Mouse (Mus musculus): ENCODE measurements around the gene Grhl3. TPM values are rescaled to one million over a fixed set of nuclear protein-coding genes. Genes with fewer than 3 reads are reported as not detected.

Gene Grhl3
- polyA plus RNA-seq, 1 experiment from 2014 or later: 4.6 TPM

DNA sequence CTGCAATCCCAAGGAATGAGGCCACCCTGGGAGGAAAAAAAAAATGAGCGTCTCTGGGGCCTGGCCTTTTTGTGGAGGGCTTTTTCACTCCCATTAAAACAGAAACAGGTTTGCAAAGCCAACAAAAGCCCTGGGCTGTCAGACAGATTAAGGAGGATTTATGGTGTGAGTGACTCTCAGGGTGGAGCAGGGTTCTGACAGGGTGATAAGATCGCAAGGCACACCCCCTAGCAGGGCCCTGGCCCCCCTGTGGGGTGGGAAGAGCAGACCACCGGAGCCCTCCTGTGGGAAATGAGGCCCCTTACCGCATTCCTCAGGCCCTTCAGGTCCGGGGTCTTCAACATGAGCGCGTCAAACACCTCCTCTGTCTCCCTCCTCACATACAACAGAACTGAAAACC is 25.3 kb downstream of the Grhl3 start:
- no peak for TF ChIP-seq CTCF (IDR thresholded peaks at IDR 0.05; ENCODE audit: low read depth)
- DNase-seq (ENCODE audit: low spot score): no peak
- Histone ChIP-seq H3K27me3 (ENCODE audit: insufficient read depth, low read length) (no peaks in the 10 kb centered on the region), H3K9ac (ENCODE audit: low read depth, low read length) (no peak overlapping the region), H3K27ac (peak overlapping the region; percentile 22; the same call in 1 of the 2 replicates), H3K36me3 (ENCODE audit: insufficient read depth, low read length) (no peaks in the 10 kb centered on the region), H3K4me2 (ENCODE audit: low read length) (no peak overlapping the region), H3K4me1 (replicated peaks; ENCODE audit: insufficient read depth, low read length) (peaks cover 31% of the 10 kb centered on the region), H3K4me3 (replicated peaks; ENCODE audit: low read depth, low read length) (no peak overlapping the region), H3K9me3 (replicated peaks; ENCODE audit: low read length) (no peaks in the 10 kb centered on the region)
- no peak for ATAC-seq (replicated peaks; ENCODE audit: low FRiP score, low read depth)
- WGBS: 27% methylated on average over 7 of the region's 7 CpGs

DNA sequence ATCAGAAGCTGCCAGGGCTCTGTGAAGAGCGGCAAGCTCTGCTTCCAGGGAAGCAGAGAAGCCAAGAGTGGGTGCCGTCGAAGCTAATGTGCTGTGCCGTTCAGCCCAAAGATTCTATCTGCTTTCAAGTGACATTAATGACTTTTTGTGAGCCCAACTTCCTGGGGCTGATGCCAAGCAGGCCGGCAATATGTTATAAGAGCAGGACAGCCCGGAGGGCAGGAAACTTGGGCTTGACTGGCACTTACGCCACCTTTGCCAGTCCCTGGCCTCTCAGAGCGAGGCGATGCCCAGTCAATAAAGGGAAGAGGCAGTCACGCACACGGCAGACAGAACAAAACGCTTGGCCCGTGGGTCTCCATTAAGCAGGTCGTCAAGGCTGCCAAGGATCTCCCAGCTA is 25.9 kb downstream of the Grhl3 start:
- 0 out of 2 replicates have a peak overlapping the region, but pooled peaks have one; percentile 22 for H3K27ac ChIP-seq
- DNase-seq (ENCODE audit: low spot score) (no peak), ATAC-seq (replicated peaks; ENCODE audit: low FRiP score, low read depth) (no peak; the same call in 1 of the 2 replicates)
- H3K4me1 ChIP-seq (replicated peaks; ENCODE audit: insufficient read depth, low read length): peaks cover 31% of the 10 kb centered on the region
- no peak overlapping the region for H3K4me3 ChIP-seq (replicated peaks; ENCODE audit: low read depth, low read length)
- H3K36me3 ChIP-seq (ENCODE audit: insufficient read depth, low read length): no peaks in the 10 kb centered on the region
- no peak overlapping the region for H3K9ac ChIP-seq (ENCODE audit: low read depth, low read length)
- no peaks in the 10 kb centered on the region for H3K9me3 ChIP-seq (replicated peaks; ENCODE audit: low read length)
- H3K27me3 ChIP-seq (ENCODE audit: insufficient read depth, low read length): no peaks in the 10 kb centered on the region
- no peak overlapping the region for H3K4me2 ChIP-seq (ENCODE audit: low read length)
- WGBS: 35% methylated on average over 14 of the region's 14 CpGs
- no peak for TF ChIP-seq CTCF (IDR thresholded peaks at IDR 0.05; ENCODE audit: low read depth)

DNA sequence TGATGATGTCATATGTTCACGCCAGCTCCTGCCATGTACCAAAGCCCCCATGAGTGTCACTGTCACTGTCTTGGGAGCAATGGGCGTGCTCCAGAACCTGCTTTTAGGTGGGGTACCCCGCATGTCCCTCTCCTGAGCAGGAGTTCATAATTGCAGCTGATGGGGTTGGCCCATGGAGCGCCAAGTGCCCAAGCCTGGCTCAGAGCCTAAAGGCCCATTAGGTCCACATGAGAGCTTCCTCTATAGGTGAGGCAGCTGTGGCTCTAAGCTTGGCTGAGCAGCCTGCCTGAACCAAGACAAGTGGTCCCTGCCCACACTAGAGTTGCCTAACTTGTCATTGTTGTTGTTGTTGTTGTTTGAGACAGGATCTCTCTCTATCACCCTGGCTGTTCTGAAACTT is 26.6 kb downstream of the Grhl3 start:
- Histone ChIP-seq H3K9ac (ENCODE audit: low read depth, low read length) (no peak overlapping the region), H3K4me1 (replicated peaks; ENCODE audit: insufficient read depth, low read length) (peaks cover 31% of the 10 kb centered on the region), H3K4me3 (replicated peaks; ENCODE audit: low read depth, low read length) (no peak overlapping the region), H3K27ac (no peak overlapping the region), H3K9me3 (replicated peaks; ENCODE audit: low read length) (no peaks in the 10 kb centered on the region), H3K4me2 (ENCODE audit: low read length) (no peak overlapping the region), H3K27me3 (ENCODE audit: insufficient read depth, low read length) (no peaks in the 10 kb centered on the region), H3K36me3 (ENCODE audit: insufficient read depth, low read length) (no peaks in the 10 kb centered on the region)
- TF ChIP-seq CTCF (IDR thresholded peaks at IDR 0.05; ENCODE audit: low read depth): no peak
- WGBS: 83% methylated on average over 4 of the region's 4 CpGs
- DNase-seq (ENCODE audit: low spot score) (no peak), ATAC-seq (replicated peaks; ENCODE audit: low FRiP score, low read depth) (no peak)

DNA sequence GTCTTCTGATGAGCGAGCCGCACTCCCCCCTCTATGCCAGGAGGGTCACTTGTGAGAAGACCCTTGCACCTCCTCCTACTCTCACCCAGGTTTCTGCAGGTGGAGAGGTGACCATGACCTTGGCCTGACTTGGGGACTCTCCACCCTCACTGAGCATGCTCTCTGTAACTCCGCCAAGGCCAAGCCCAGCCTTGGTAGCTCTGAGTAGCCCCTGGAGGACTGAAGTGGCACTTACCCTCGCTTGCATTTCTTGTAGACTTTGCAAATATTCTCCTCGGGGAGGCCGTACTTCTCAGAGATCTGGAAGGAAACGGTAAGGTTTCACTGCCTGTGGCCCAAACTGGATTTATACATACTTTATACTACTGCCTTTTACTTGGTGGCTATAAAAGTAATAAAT is 27.4 kb downstream of the Grhl3 start:
- H3K4me2 ChIP-seq (ENCODE audit: low read length): no peak overlapping the region
- H3K9ac ChIP-seq (ENCODE audit: low read depth, low read length): no peak overlapping the region
- no peak overlapping the region for H3K4me3 ChIP-seq (replicated peaks; ENCODE audit: low read depth, low read length)
- no peak for DNase-seq (ENCODE audit: low spot score)
- H3K9me3 ChIP-seq (replicated peaks; ENCODE audit: low read length): no peaks in the 10 kb centered on the region
- H3K27ac ChIP-seq: no peak overlapping the region
- WGBS: 85% methylated on average over 7 of the region's 7 CpGs
- peaks cover 31% of the 10 kb centered on the region for H3K4me1 ChIP-seq (replicated peaks; ENCODE audit: insufficient read depth, low read length)
- no peaks in the 10 kb centered on the region for H3K27me3 ChIP-seq (ENCODE audit: insufficient read depth, low read length)
- H3K36me3 ChIP-seq (ENCODE audit: insufficient read depth, low read length): no peaks in the 10 kb centered on the region
- peak; percentile 4; the same call in 1 of the 2 replicates for TF ChIP-seq CTCF (IDR thresholded peaks at IDR 0.05; ENCODE audit: low read depth)
- no peak for ATAC-seq (replicated peaks; ENCODE audit: low FRiP score, low read depth)

GRCm38 (mm10) chr4:135545080-135545511 is 28.3 kb downstream of the Grhl3 start:
- 0 out of 2 replicates have a peak overlapping the region, but pooled peaks have one; percentile 10 for H3K9ac ChIP-seq (ENCODE audit: low read depth, low read length)

DNA sequence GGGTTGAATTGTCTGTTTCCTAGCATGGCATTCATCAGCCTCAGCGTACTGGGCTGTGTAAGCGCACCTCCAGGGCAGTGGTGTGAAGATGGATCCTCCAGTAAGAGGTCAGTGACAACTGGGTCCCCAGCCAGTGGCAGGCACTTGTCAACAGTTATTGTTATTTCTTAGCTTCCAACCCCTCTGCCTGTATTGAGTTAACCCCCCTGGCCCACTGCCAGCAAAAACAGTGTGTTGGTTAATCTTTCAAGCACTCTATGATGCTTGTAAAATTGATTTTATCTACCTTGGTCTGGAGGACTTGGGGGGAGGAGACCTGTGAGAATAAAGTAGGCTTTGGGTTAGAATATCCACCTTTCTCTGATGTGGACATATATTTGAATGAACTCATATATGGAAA is 29.1 kb downstream of the Grhl3 start:
- WGBS: 56% methylated on average over 2 of the region's 2 CpGs
- Histone ChIP-seq H3K27me3 (ENCODE audit: insufficient read depth, low read length) (no peaks in the 10 kb centered on the region), H3K4me2 (ENCODE audit: low read length) (no peak overlapping the region), H3K36me3 (ENCODE audit: insufficient read depth, low read length) (no peaks in the 10 kb centered on the region), H3K4me1 (replicated peaks; ENCODE audit: insufficient read depth, low read length) (peaks cover 27% of the 10 kb centered on the region), H3K27ac (no peak overlapping the region), H3K9me3 (replicated peaks; ENCODE audit: low read length) (no peaks in the 10 kb centered on the region), H3K9ac (ENCODE audit: low read depth, low read length) (no peak overlapping the region), H3K4me3 (replicated peaks; ENCODE audit: low read depth, low read length) (no peak overlapping the region)
- TF ChIP-seq CTCF (IDR thresholded peaks at IDR 0.05; ENCODE audit: low read depth): no peak
- DNase-seq (ENCODE audit: low spot score) (no peak), ATAC-seq (replicated peaks; ENCODE audit: low FRiP score, low read depth) (no peak; the same call in 1 of the 2 replicates)

More at GRCm38 (mm10) chr4:135545080-135545511, 28.3 kb downstream of the Grhl3 start:
- Histone ChIP-seq H3K4me1 (replicated peaks; ENCODE audit: insufficient read depth, low read length) (peaks cover 31% of the 10 kb centered on the region), H3K27ac (no peak overlapping the region), H3K36me3 (ENCODE audit: insufficient read depth, low read length) (no peaks in the 10 kb centered on the region), H3K4me3 (replicated peaks; ENCODE audit: low read depth, low read length) (peak overlapping the region; percentile 25), H3K4me2 (ENCODE audit: low read length) (peak overlapping the region; percentile 49), H3K9me3 (replicated peaks; ENCODE audit: low read length) (no peaks in the 10 kb centered on the region), H3K27me3 (ENCODE audit: insufficient read depth, low read length) (no peaks in the 10 kb centered on the region)
- ATAC-seq (replicated peaks; ENCODE audit: low FRiP score, low read depth) (no peak), DNase-seq (ENCODE audit: low spot score) (peak; percentile 32)
- 6% methylated on average over 8 of the region's 8 CpGs for WGBS
- no peak for TF ChIP-seq CTCF (IDR thresholded peaks at IDR 0.05; ENCODE audit: low read depth)

DNA sequence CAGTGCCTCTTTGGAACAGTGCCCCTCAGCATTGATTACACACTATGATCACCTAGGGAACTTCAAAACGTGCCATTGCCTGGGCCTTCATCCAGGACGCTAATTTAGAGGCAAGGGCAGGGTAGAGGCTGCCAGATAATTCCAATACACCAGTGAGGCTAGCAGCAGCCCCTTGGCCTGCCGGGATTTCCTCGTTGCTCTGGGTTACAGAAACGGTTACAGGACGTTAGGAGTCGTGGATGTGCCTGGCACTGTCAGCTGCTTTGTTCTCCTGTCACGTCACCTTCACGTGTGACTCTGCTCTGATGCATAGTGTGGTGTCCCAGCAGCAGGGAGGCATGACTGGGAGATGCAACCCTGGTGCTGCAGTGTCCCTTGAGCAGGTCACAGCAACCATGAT is 33.4 kb downstream of the Grhl3 start:
- WGBS: 75% methylated on average over 9 of the region's 9 CpGs
- Histone ChIP-seq H3K4me2 (ENCODE audit: low read length) (no peak overlapping the region), H3K27ac (no peak overlapping the region), H3K36me3 (ENCODE audit: insufficient read depth, low read length) (no peaks in the 10 kb centered on the region), H3K4me3 (replicated peaks; ENCODE audit: low read depth, low read length) (no peak overlapping the region), H3K4me1 (replicated peaks; ENCODE audit: insufficient read depth, low read length) (peaks cover 1% of the 10 kb centered on the region; the same call in 1 of the 2 replicates), H3K9ac (ENCODE audit: low read depth, low read length) (no peak overlapping the region), H3K27me3 (ENCODE audit: insufficient read depth, low read length) (no peaks in the 10 kb centered on the region), H3K9me3 (replicated peaks; ENCODE audit: low read length) (no peaks in the 10 kb centered on the region)
- DNase-seq (ENCODE audit: low spot score) (no peak), ATAC-seq (replicated peaks; ENCODE audit: low FRiP score, low read depth) (no peak)
- TF ChIP-seq CTCF (IDR thresholded peaks at IDR 0.05; ENCODE audit: low read depth): no peak
